8 mouse cellular contexts compared by ENCODE assay signal in the genomic region with DNA sequence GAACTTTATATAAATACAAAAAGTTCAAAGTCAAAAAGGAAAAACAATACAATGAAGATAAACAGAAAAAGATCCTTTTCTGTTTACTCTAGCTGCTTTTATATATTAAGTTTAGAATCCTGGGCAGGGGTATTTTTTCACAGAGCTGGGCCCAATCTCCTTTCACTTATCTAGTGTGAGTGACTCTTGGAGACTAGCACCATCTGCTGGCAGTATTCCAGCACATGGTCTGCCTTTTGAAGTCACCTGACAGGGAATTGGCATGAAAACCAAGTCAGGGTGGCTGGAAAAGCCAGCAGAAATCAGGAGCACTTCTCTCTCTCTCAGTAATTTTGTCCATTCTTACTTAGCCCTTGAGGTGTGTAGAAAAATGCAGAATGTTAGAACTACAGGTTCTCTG. TPM values are rescaled to one million over a fixed set of nuclear protein-coding genes. Genes with fewer than 3 reads are reported as not detected.
A peak's percentile ranks its signal among the peaks of the same experiment; 100 is the strongest.
DNase-seq lines count a peak whose midpoint lies in the region; ATAC-seq and TF ChIP-seq lines count a peak whose summit lies in the region.
"Had no signal": no experiment of that assay in that cellular context is flagged by ENCODE, and none has a peak within 500 bp of the region (broad histone marks: within the 10 kb centered on the region; RNA-seq: fewer than 3 reads in every experiment).

No protein-coding gene starts in this region.

- no peak overlapping the region for H3K4me3 ChIP-seq in lung, embryonic 14.5 days (ENCODE audit: low read depth, low read length)
- H3K4me3 ChIP-seq: embryonic facial prominence, embryonic 15.5 days had no signal

- ATAC-seq in lung, embryonic 14.5 days (ENCODE audit: insufficient read depth): no peak
- peak; percentile 75 for ATAC-seq in activated CD4-positive, CD25-positive, alpha-beta regulatory T cell, adult 4 months
- 0 out of 2 replicates have a peak, but pooled peaks have one; percentile 40 for ATAC-seq in granulocyte monocyte progenitor cell, adult 5-6 weeks (replicated peaks; ENCODE audit: poor library complexity, severe bottlenecking)
- no peak for ATAC-seq in frontal cortex, adult (ENCODE audit: low TSS enrichment)

- H3K9me3 ChIP-seq in lung, embryonic 14.5 days (ENCODE audit: low read depth, low read length): no peaks in the 10 kb centered on the region
- H3K9me3 ChIP-seq: embryonic facial prominence, embryonic 15.5 days had no signal

- H3K36me3 ChIP-seq in lung, embryonic 14.5 days (ENCODE audit: insufficient read depth): peaks cover 62% of the 10 kb centered on the region

- H3K4me1 ChIP-seq in lung, embryonic 14.5 days (ENCODE audit: insufficient read depth): no peaks in the 10 kb centered on the region
- H3K4me1 ChIP-seq: embryonic facial prominence, embryonic 15.5 days had no signal

- H3K9ac ChIP-seq in lung, embryonic 14.5 days: no peak overlapping the region
- H3K9ac ChIP-seq: embryonic facial prominence, embryonic 15.5 days had no signal

- no peak overlapping the region for H3K4me2 ChIP-seq in lung, embryonic 14.5 days
- H3K4me2 ChIP-seq: embryonic facial prominence, embryonic 15.5 days had no signal

- peak; percentile 36 for TF ChIP-seq CTCF in lung, embryonic 14.5 days (IDR thresholded peaks at IDR 0.05; ENCODE audit: low read depth)

- no peaks in the 10 kb centered on the region for H3K27me3 ChIP-seq in lung, embryonic 14.5 days (ENCODE audit: insufficient read depth, low read length)
- H3K27me3 ChIP-seq: embryonic facial prominence, embryonic 15.5 days had no signal

- H3K27ac ChIP-seq in lung, embryonic 14.5 days (ENCODE audit: low read depth): no peak overlapping the region
- H3K27ac ChIP-seq: embryonic facial prominence, embryonic 15.5 days had no signal

- peak; percentile 70 for DNase-seq in lung, embryonic 14.5 days
- no peak for DNase-seq in lung, postnatal 25 days (ENCODE audit: low spot score)
- peak; percentile 57 for DNase-seq in lung, postnatal 36 days
- no peak for DNase-seq in layer of hippocampus, adult 9-11 months

RNA-seq across cellular contexts. Expression of a gene that starts 16.2 kb away (rescaled TPM):
- 24.3 and 25.4 TPM in 2 replicates for polyA plus RNA-seq in lung, embryonic 14.5 days (2014; fragmentation: Nextera tagmentation; extraction: Ambion mirVana)
- polyA plus RNA-seq in activated CD4-positive, CD25-positive, alpha-beta regulatory T cell, adult 4 months (2017; shearing (Covaris generic)): 1 to 10 TPM; 2.9 to 4.2 TPM
- 5.7 and 10.3 TPM in 2 replicates for total RNA-seq in granulocyte monocyte progenitor cell, adult 5-6 weeks (2014; fragmentation: Nextera tagmentation)
- 26.3 and 29.6 TPM in 2 replicates for total RNA-seq in granulocyte monocyte progenitor cell, adult 5-6 weeks (2017)

RNA-seq across cellular contexts. Expression of a gene that starts 16.3 kb away (rescaled TPM):
- polyA plus RNA-seq in lung, embryonic 14.5 days (2014; fragmentation: Nextera tagmentation; extraction: Ambion mirVana): 14.4 and 15.7 TPM in 2 replicates
- polyA plus RNA-seq in activated CD4-positive, CD25-positive, alpha-beta regulatory T cell, adult 4 months (2017; shearing (Covaris generic)): 1 to 10 TPM; 6.1 to 7.0 TPM
- total RNA-seq in granulocyte monocyte progenitor cell, adult 5-6 weeks (2014; fragmentation: Nextera tagmentation): 9.7 and 11.8 TPM in 2 replicates
- total RNA-seq in granulocyte monocyte progenitor cell, adult 5-6 weeks (2017): 14.1 and 21.3 TPM in 2 replicates

Comparison
In these comparisons a context has a peak if more than half of its experiments do, and no peak if none do; other contexts are left out.
1. DNase-seq: peak in lung, embryonic 14.5 days (single experiment) and lung, postnatal 36 days (single experiment); none in lung, postnatal 25 days (single experiment) and layer of hippocampus, adult 9-11 months (single experiment).
2. ATAC-seq: peak in activated CD4-positive, CD25-positive, alpha-beta regulatory T cell, adult 4 months (single experiment) and granulocyte monocyte progenitor cell, adult 5-6 weeks (single experiment); none in lung, embryonic 14.5 days (single experiment) and frontal cortex, adult (single experiment).